Mouse (Mus musculus) liver, embryonic 14.5 days (tissue): ENCODE data around the gene Sbno2.

Experiments used
- CTCF ChIP-seq: IDR thresholded peaks from 2 replicates; pipeline ENCODE4 v1.5.1; 2016; ENCODE audit warnings: antibody characterized with exemption, low read depth, control low read depth
- EP300 ChIP-seq: IDR thresholded peaks from 2 replicates; pipeline ENCODE4 v1.6.1; 2016; ENCODE audit warnings: antibody characterized with exemption, low read depth

GRCm38 (mm10) chr10:80044087-80044486 is 61.3 kb downstream of the Sbno2 start:
- TF ChIP-seq CTCF (no peak), EP300 (no peak)
